Mouse (Mus musculus): ENCODE results near the gene Ms4a15. TPM values are rescaled to one million over a fixed set of nuclear protein-coding genes. Genes with fewer than 3 reads are reported as not detected.

Gene Ms4a15
- polyA plus RNA-seq, 1 experiment, result not detected

- H3K27ac ChIP-seq (ENCODE audit: control insufficient read depth, insufficient read depth, low read depth, low read length, poor library complexity), result no peak overlapping the region
- TF ChIP-seq CTCF (IDR thresholded peaks at IDR 0.05; ENCODE audit: control insufficient read depth, insufficient read depth, low read length) (no peak), POLR2A (IDR thresholded peaks at IDR 0.05; ENCODE audit: borderline replicate concordance, control insufficient read depth, low read depth, low read length) (no peak)
- 84% methylated on average over 1 of the region's 1 CpGs for WGBS
- H3K4me3 ChIP-seq (replicated peaks; ENCODE audit: control insufficient read depth, low read depth, low read length), result no peak overlapping the region
- H3K4me1 ChIP-seq (ENCODE audit: control insufficient read depth, insufficient read depth, low read length), result no peaks in the 10 kb centered on the region
Measured at GRCm38 (mm10) chr19:10988563-10988962, 4.5 kb downstream of the Ms4a15 start.

GRCm38 (mm10) chr19:10985889-10986288 is 7.2 kb downstream of the Ms4a15 start:
- Histone ChIP-seq H3K27ac (ENCODE audit: control insufficient read depth, insufficient read depth, low read depth, low read length, poor library complexity) (no peak overlapping the region), H3K4me3 (replicated peaks; ENCODE audit: control insufficient read depth, low read depth, low read length) (no peak overlapping the region), H3K4me1 (ENCODE audit: control insufficient read depth, insufficient read depth, low read length) (peaks cover 2% of the 10 kb centered on the region; the same call in 1 of the 2 replicates)
- WGBS, result 90% methylated on average over 4 of the region's 4 CpGs
- no peak for TF ChIP-seq CTCF (IDR thresholded peaks at IDR 0.05; ENCODE audit: control insufficient read depth, insufficient read depth, low read length)
- no peak for TF ChIP-seq POLR2A (IDR thresholded peaks at IDR 0.05; ENCODE audit: borderline replicate concordance, control insufficient read depth, low read depth, low read length)

DNA sequence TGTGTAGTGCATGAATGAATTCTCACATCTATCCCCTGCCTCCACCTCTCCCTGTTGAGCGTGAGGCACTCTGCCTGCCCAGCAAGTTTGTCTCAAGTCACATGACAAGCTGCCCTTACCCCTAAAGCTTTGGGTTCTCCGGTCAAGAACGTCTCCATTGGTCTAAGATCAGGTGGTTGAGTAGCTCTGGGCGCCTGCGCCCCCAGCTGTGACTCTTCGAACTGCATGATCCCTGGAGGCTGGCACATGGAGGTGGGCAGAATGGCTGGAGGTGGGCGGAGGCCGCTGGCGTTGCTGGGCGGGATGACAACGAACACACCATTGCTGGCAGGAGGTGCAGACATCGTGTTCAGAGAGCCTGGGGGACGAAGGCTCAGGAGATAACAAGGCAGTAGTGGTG is 8.5 kb downstream of the Ms4a15 start:
- H3K4me1 ChIP-seq (ENCODE audit: control insufficient read depth, insufficient read depth, low read length), result peaks cover 6% of the 10 kb centered on the region; the same call in 1 of the 2 replicates
- H3K27ac ChIP-seq (ENCODE audit: control insufficient read depth, insufficient read depth, low read depth, low read length, poor library complexity), result no peak overlapping the region
- no peak overlapping the region for H3K4me3 ChIP-seq (replicated peaks; ENCODE audit: control insufficient read depth, low read depth, low read length)
- TF ChIP-seq CTCF (IDR thresholded peaks at IDR 0.05; ENCODE audit: control insufficient read depth, insufficient read depth, low read length) (no peak), POLR2A (IDR thresholded peaks at IDR 0.05; ENCODE audit: borderline replicate concordance, control insufficient read depth, low read depth, low read length) (no peak)
- WGBS, result 83% methylated on average over 13 of the region's 13 CpGs

DNA sequence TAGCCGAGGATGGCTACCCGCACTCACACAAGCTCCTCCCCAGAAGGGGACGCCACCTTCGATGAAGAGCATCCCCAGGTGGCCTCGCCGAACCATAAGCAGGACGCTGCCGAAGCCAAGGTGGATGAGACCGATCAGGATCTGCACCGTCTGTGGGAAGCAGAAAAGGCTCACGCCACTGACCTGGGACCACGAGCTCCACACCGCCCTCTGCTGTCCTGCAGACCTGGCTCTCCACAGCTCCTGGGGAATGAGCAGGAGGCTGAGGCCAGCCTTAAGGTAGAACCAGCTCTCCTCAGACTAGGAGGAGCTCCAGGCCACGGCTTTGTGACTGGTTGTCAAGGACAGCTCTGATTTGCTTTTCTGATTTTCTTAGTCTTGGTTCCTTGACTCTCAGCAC is 9.9 kb downstream of the Ms4a15 start:
- Histone ChIP-seq H3K4me1 (ENCODE audit: control insufficient read depth, insufficient read depth, low read length) (peaks cover 6% of the 10 kb centered on the region; the same call in 1 of the 2 replicates), H3K27ac (ENCODE audit: control insufficient read depth, insufficient read depth, low read depth, low read length, poor library complexity) (no peak overlapping the region), H3K4me3 (replicated peaks; ENCODE audit: control insufficient read depth, low read depth, low read length) (no peak overlapping the region)
- no peak for TF ChIP-seq POLR2A (IDR thresholded peaks at IDR 0.05; ENCODE audit: borderline replicate concordance, control insufficient read depth, low read depth, low read length)
- peak; percentile 74 for TF ChIP-seq CTCF (IDR thresholded peaks at IDR 0.05; ENCODE audit: control insufficient read depth, insufficient read depth, low read length)
- 37% methylated on average over 14 of the region's 14 CpGs for WGBS

- Histone ChIP-seq H3K4me3 (replicated peaks; ENCODE audit: control insufficient read depth, low read depth, low read length) (peak overlapping the region; percentile 61), H3K4me1 (ENCODE audit: control insufficient read depth, insufficient read depth, low read length) (peaks cover 6% of the 10 kb centered on the region; the same call in 1 of the 2 replicates), H3K27ac (ENCODE audit: control insufficient read depth, insufficient read depth, low read depth, low read length, poor library complexity) (peak overlapping the region; percentile 54)
- WGBS, result 45% methylated on average over 5 of the region's 5 CpGs
- TF ChIP-seq POLR2A (IDR thresholded peaks at IDR 0.05; ENCODE audit: borderline replicate concordance, control insufficient read depth, low read depth, low read length) (no peak), CTCF (IDR thresholded peaks at IDR 0.05; ENCODE audit: control insufficient read depth, insufficient read depth, low read length) (no peak)
Measured at GRCm38 (mm10) chr19:10980210-10980609, 12.8 kb downstream of the Ms4a15 start.

DNA sequence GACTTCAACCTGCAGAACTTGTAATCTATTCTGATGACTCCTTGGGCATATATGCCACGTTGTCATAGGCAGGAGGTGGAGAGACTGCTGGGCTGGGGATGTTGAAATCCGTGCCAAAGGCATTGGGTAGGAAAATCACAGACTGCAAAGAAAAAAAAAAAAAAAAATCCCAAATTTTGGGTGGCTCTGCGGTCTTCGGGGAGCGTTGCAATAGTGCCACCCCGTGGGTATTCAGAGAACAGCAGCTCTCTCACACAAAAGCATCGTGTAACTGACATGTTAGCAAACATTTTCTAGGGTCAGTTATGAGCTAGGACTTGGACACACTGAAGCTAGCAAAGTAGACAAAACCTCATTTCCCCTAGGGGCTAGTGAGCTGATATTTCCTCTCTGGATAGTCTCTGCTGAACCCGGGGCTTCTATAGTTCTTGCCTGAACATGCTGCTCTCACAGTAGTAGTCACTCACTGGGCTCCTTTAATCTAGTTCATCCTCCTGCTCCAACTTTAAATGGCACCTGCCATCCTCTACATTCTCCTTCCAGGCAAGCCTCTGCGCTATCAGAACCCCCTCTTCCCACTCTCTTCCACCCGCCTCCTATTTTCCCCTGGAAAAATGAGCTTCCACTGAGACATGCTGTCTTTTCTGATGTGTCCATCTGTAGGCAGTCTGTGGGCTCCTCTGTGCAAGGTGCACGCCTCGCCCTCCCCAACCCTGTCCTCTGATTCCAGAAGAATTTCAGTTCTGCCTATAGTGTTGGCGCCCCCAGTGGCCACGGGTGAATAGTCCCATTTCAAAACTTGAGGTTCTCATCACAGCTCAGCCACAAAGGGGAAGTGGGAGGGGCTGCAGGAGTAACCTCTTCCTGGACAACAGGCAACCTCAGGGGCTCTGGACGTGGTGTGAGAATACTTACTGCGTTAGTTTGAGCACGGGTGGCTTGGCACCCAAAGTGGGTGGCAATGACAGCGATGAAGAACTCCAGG is 13.6 kb downstream of the Ms4a15 start:
- Histone ChIP-seq H3K4me3 (replicated peaks; ENCODE audit: control insufficient read depth, low read depth, low read length) (peak overlapping the region; percentile 61), H3K27ac (ENCODE audit: control insufficient read depth, insufficient read depth, low read depth, low read length, poor library complexity) (peak overlapping the region; percentile 54), H3K4me1 (ENCODE audit: control insufficient read depth, insufficient read depth, low read length) (peaks cover 6% of the 10 kb centered on the region; the same call in 1 of the 2 replicates)
- TF ChIP-seq CTCF (IDR thresholded peaks at IDR 0.05; ENCODE audit: control insufficient read depth, insufficient read depth, low read length), result peak; percentile 83
- no peak for TF ChIP-seq POLR2A (IDR thresholded peaks at IDR 0.05; ENCODE audit: borderline replicate concordance, control insufficient read depth, low read depth, low read length)
- WGBS, result 3% methylated on average over 18 of the region's 18 CpGs

DNA sequence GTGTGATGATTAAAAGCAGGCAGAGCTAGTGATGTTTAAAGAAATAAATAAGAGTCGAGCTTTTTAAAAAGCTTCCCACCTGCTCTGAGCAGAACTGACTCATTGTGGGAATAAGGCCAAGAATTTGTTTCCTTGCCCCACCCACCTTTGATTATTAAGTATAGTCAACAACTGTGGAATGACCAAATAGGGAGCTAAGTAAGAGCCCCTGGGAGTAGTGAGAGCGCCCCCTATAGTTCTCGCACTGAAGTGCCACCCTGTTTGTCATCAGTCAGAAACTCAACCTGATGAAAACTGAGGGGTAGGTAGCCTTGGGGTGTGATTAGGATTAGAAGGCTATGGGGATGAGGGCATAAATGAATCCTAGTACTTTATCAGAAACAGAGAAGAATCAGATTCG is 16.7 kb downstream of the Ms4a15 start:
- TF ChIP-seq POLR2A (IDR thresholded peaks at IDR 0.05; ENCODE audit: borderline replicate concordance, control insufficient read depth, low read depth, low read length), result no peak
- 0 out of 2 replicates have a peak, but pooled peaks have one; percentile 31 for TF ChIP-seq CTCF (IDR thresholded peaks at IDR 0.05; ENCODE audit: control insufficient read depth, insufficient read depth, low read length)
- peaks cover 4% of the 10 kb centered on the region; the same call in 1 of the 2 replicates for H3K4me1 ChIP-seq (ENCODE audit: control insufficient read depth, insufficient read depth, low read length)
- H3K27ac ChIP-seq (ENCODE audit: control insufficient read depth, insufficient read depth, low read depth, low read length, poor library complexity), result no peak overlapping the region
- H3K4me3 ChIP-seq (replicated peaks; ENCODE audit: control insufficient read depth, low read depth, low read length), result no peak overlapping the region
- 38% methylated on average over 4 of the region's 4 CpGs for WGBS

DNA sequence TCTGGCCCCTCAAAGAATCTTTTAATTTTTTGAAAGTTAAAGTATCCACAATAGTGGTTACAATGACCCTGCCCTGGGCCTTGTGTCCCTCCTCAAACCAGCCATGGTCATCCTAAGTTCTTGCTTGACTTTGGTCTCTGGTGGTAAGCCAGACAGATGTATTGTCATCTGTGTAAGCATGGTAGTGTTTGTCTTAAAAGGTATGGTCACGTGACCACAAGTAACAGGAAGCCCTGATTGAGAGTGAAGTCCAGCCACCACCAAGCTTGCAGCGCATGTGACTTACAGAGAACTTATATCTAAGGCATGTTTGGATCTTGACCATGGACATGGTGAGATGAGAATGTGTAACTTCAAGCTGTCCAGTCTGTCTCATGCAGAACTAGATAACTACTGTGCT is 17.9 kb downstream of the Ms4a15 start:
- H3K27ac ChIP-seq (ENCODE audit: control insufficient read depth, insufficient read depth, low read depth, low read length, poor library complexity), result no peak overlapping the region
- H3K4me1 ChIP-seq (ENCODE audit: control insufficient read depth, insufficient read depth, low read length), result peaks cover under 1% of the 10 kb centered on the region; the same call in 1 of the 2 replicates
- no peak overlapping the region for H3K4me3 ChIP-seq (replicated peaks; ENCODE audit: control insufficient read depth, low read depth, low read length)
- 69% methylated on average over 2 of the region's 2 CpGs for WGBS
- no peak for TF ChIP-seq CTCF (IDR thresholded peaks at IDR 0.05; ENCODE audit: control insufficient read depth, insufficient read depth, low read length)
- no peak for TF ChIP-seq POLR2A (IDR thresholded peaks at IDR 0.05; ENCODE audit: borderline replicate concordance, control insufficient read depth, low read depth, low read length)

Data from bone marrow, adult 2 months (tissue).